Mouse (Mus musculus) myocyte (in vitro differentiated cells): ENCODE results near the gene Gm20388. TPM values are rescaled to one million over a fixed set of nuclear protein-coding genes. Genes with fewer than 3 reads are reported as not detected.

Experiments
- H3K27me3 ChIP-seq: one replicate; pipeline ENCODE4 v1.6.1; 2011; ENCODE audit not compliant: control insufficient read depth, insufficient read depth, insufficient read length
- H3K36me3 ChIP-seq: one replicate; pipeline ENCODE4 v1.6.1; 2011; ENCODE audit not compliant: control insufficient read depth, insufficient read depth
- H3K4me2 ChIP-seq: one replicate; pipeline ENCODE4 v1.6.1; 2011; ENCODE audit warnings: low read depth, control low read depth
- H3K4me3 ChIP-seq: one replicate; pipeline ENCODE4 v1.5.1; 2011; ENCODE audit warnings: mild to moderate bottlenecking, control low read depth, moderate library complexity
- H3K79me2 ChIP-seq: one replicate; pipeline ENCODE4 v1.6.1; 2011; ENCODE audit not compliant: control insufficient read depth, insufficient read depth
- H3ac ChIP-seq: one replicate; pipeline ENCODE4 v1.6.1; 2011; ENCODE audit not compliant: control insufficient read depth, insufficient read length
- CEBPB ChIP-seq: IDR thresholded peaks from 2 replicates; pipeline ENCODE4 v1.6.1; 2011; ENCODE audit warnings: mild to moderate bottlenecking, moderate library complexity; ENCODE audit not compliant: poor library complexity, insufficient read depth, severe bottlenecking
- E2F4 ChIP-seq: IDR thresholded peaks from one replicate; pipeline ENCODE4 v1.6.1; 2011; ENCODE audit warnings: mild to moderate bottlenecking, control low read depth, moderate library complexity; ENCODE audit not compliant: insufficient read depth
- MAX ChIP-seq: IDR thresholded peaks from one replicate; pipeline ENCODE4 v1.6.1; 2011; ENCODE audit warnings: low read depth, mild to moderate bottlenecking, control low read depth
- MYOD1 ChIP-seq, 3 experiments: IDR thresholded peaks; one replicate each; pipeline ENCODE4 v1.6.1; 2011; ENCODE audit warnings: control low read depth in 2 of 3, low read depth in 2 of 3, mild to moderate bottlenecking in 2 of 3, moderate library complexity in 1 of 3; ENCODE audit not compliant: insufficient read length in 2 of 3, control insufficient read depth in 1 of 3
- MYOG ChIP-seq, 3 experiments: IDR thresholded peaks; one replicate each; pipeline ENCODE4 v1.6.1; 2011; ENCODE audit warnings: control low read depth in 2 of 3, low read depth in 2 of 3, mild to moderate bottlenecking in 2 of 3; ENCODE audit not compliant: insufficient read length in 2 of 3, control insufficient read depth in 1 of 3, insufficient read depth in 1 of 3
- POLR2A ChIP-seq: IDR thresholded peaks from one replicate; pipeline ENCODE4 v1.6.1; 2011; ENCODE audit warnings: low read depth, mild to moderate bottlenecking, control low read depth, moderate library complexity; ENCODE audit not compliant: insufficient read length
- POLR2AphosphoS2 ChIP-seq: IDR thresholded peaks from one replicate; pipeline ENCODE4 v1.6.1; 2011; ENCODE audit warnings: low read depth, control low read depth; ENCODE audit not compliant: insufficient read length
- REST ChIP-seq: IDR thresholded peaks from one replicate; pipeline ENCODE4 v1.6.1; 2011; ENCODE audit warnings: mild to moderate bottlenecking, control low read depth, moderate library complexity; ENCODE audit not compliant: insufficient read depth, insufficient read length
- SRF ChIP-seq: IDR thresholded peaks from one replicate; pipeline ENCODE4 v1.6.1; 2011; ENCODE audit warnings: low read depth; ENCODE audit not compliant: control insufficient read depth, insufficient read length
- TCF12 ChIP-seq: IDR thresholded peaks from one replicate; pipeline ENCODE4 v1.6.1; 2011; ENCODE audit warnings: mild to moderate bottlenecking, control low read depth; ENCODE audit not compliant: poor library complexity, insufficient read depth, severe bottlenecking
- TCF3 ChIP-seq: IDR thresholded peaks from one replicate; pipeline ENCODE4 v1.6.1; 2011; ENCODE audit warnings: low read depth, control low read depth; ENCODE audit not compliant: insufficient read length
- USF1 ChIP-seq: IDR thresholded peaks from one replicate; pipeline ENCODE4 v1.6.1; 2011; ENCODE audit warnings: low read depth, mild to moderate bottlenecking, control low read depth, moderate library complexity
- polyA plus RNA-seq: library from polyadenylated mRNA; unstranded; fragments of >200 nt; fragmentation: generic; extraction: Trizol; gene quantifications from one replicate; pipeline ENCODE4 v1.2.1, GENCODE M21; 2012; ENCODE audit warnings: missing spikeins

The Gm20388 gene
- polyA plus RNA-seq, 1 experiment = 15.3 TPM

DNA sequence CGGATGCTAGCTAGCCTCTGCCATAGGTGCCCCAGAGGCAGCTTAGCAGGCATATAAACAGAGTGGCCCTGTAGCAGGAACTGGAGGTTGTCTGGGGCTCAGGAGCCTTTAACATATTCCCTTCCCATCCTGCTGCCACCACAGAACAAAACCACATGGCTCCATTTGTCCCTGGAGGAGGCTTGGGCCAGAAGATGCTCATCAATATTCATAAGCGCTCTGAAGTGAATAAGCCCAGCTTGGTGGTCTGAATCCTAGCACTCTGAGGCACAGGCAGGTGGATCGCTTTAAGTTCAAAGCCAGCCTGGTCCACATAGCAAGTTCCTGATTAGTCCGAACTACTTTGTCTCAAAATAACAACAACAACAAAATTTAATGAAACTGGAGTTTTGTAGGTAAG, 22.6 kb upstream of the Gm20388 start:
- TF ChIP-seq TCF12 (no peak), POLR2AphosphoS2 (no peak), SRF (no peak), MYOG (IDR thresholded peaks at IDR 0.05; ENCODE audit: control insufficient read depth in 1 of 3, insufficient read depth in 1 of 3, insufficient read length in 2 of 3, low read depth in 2 of 3) (no peak), MAX (no peak), CEBPB (no peak), MYOD1 (IDR thresholded peaks at IDR 0.05; ENCODE audit: control insufficient read depth in 1 of 3, insufficient read length in 2 of 3, low read depth in 2 of 3) (no peak), TCF3 (no peak), REST (no peak), E2F4 (no peak), USF1 (no peak), POLR2A (no peak)
- Histone ChIP-seq H3K79me2 (no peaks in the 10 kb centered on the region), H3ac (no peak overlapping the region), H3K4me3 (no peak overlapping the region), H3K4me2 (no peak overlapping the region), H3K36me3 (no peaks in the 10 kb centered on the region), H3K27me3 (no peaks in the 10 kb centered on the region)

DNA sequence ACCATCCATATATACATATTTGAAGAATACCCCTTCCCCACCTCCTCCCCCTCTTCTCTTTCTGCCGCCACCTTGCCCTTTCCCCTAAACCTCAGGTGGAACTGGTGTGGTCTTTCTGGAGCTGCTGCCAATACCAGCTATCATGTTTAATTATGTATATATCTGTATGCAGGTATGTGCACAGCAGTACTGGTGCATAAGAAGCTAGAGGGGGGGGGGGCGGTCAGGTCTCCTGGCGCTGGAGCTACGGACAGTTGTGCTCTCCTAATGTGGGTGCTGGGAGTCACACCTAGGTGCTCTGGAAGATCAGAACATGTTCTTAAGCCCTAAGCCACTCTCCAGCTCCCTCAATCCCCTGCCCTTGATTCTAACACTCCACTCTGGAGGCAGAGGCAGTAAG, 13.6 kb upstream of the Gm20388 start:
- Histone ChIP-seq H3K27me3 (peaks cover 9% of the 10 kb centered on the region), H3ac (no peak overlapping the region), H3K79me2 (no peaks in the 10 kb centered on the region), H3K4me2 (no peak overlapping the region), H3K4me3 (no peak overlapping the region), H3K36me3 (no peaks in the 10 kb centered on the region)
- TF ChIP-seq TCF12 (no peak), POLR2AphosphoS2 (no peak)

DNA sequence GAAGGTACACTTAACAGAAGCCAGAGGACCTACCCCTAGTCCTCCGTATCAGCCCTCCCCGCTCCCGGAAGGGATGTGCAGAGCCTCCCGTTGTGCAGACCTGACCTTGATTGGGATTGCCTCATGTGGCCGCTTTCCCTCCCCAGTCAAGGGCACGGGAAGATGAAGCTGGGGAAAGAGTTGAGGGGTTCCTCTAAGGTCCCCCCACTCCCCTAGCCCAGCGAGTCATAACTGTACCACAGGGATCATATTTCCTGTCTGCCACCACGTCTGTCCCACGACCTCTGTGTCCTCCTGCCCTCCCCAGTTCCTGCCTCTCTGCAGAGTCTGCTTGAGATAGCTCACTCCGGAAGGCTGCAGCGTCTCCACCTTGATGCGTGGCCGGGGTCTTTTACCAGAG, 12.7 kb upstream of the Gm20388 start:
- no peaks in the 10 kb centered on the region for H3K36me3 ChIP-seq
- H3ac ChIP-seq = no peak overlapping the region
- no peak overlapping the region for H3K4me3 ChIP-seq
- H3K4me2 ChIP-seq = no peak overlapping the region
- H3K79me2 ChIP-seq = no peaks in the 10 kb centered on the region
- TF ChIP-seq SRF (no peak), MYOD1 (IDR thresholded peaks at IDR 0.05; ENCODE audit: control insufficient read depth in 1 of 3, insufficient read length in 2 of 3, low read depth in 2 of 3) (no peak), POLR2A (no peak), MAX (no peak), REST (no peak)
- H3K27me3 ChIP-seq = peaks cover 9% of the 10 kb centered on the region

DNA sequence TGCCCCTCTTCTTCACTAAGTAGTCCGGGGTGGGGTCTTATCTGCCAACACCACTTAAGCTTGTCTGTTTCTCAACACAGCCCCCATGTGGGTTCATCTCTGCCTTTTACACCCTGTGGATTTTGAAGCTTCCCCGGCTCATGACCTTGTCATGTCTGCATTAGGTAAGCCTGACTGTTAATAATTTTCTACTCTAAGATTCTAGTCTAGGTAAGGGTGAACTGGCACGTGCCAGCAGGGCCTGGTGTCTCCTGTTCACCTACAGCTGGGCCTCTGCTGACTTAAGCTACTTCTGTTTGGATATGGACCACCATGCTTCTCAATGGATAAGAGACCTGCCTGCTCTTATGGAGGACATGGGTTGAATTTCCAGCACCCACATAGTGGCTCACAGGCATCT, 9.3 kb upstream of the Gm20388 start:
- H3K79me2 ChIP-seq = no peaks in the 10 kb centered on the region
- H3K4me2 ChIP-seq = no peak overlapping the region
- peaks cover 9% of the 10 kb centered on the region for H3K27me3 ChIP-seq
- H3K36me3 ChIP-seq = no peaks in the 10 kb centered on the region
- no peak for TF ChIP-seq POLR2A
- TF ChIP-seq USF1 = no peak
- TF ChIP-seq SRF = no peak
- no peak for TF ChIP-seq POLR2AphosphoS2
- TF ChIP-seq E2F4 = no peak
- no peak for TF ChIP-seq REST
- TF ChIP-seq MYOD1 (IDR thresholded peaks at IDR 0.05; ENCODE audit: control insufficient read depth in 1 of 3, insufficient read length in 2 of 3, low read depth in 2 of 3) = no peak
- H3K4me3 ChIP-seq = no peak overlapping the region
- H3ac ChIP-seq = no peak overlapping the region

DNA sequence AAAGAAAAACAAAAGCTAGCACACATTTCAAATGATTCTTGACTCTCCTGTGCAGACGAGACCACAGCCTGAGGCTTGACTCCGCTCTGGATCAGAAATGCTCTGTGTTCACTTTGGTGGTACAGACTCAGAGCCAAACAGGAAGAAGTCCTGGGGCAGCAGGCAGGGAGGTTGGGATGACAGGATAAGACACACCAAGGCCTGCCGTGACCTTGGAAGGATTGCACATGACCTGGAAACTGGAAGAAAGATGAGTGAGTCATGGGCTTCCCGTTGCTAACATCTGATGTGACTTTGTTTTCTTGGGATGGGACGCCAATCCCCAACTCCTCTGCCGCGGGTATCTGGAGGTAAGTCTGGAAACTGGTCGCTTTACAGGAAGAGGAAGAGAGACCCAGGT, 8.7 kb upstream of the Gm20388 start:
- Histone ChIP-seq H3ac (no peak overlapping the region), H3K4me2 (no peak overlapping the region), H3K36me3 (no peaks in the 10 kb centered on the region), H3K79me2 (no peaks in the 10 kb centered on the region), H3K4me3 (no peak overlapping the region), H3K27me3 (peaks cover 9% of the 10 kb centered on the region)
- TF ChIP-seq USF1 (no peak), TCF12 (no peak)

DNA sequence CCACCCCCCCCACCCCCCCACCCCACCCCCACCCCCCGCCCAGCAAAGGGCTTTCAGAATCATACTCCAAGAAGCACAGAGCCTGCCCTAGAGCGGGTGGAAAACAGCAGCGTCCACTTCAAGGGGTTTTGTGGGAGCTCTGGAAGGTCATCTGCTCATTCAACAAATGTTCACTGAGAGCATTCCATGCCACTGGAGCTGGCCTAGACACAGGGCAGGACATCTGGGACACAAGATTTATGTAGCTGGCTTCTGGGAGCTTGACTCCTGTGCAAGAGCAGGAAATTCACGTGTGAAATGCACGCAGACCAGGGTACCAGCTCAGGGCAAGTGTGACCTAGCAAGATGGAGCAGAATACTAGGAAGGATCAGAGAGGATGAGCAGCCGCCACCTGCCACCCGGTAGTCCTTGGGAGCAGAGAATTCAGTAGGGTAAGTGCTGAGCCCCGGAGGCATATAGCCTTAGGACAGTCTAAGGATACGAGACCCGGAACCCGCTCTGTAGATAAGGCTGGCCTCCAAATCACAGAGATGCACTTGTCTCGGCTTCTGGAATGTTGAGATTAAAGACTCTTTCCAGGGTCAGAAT, 6.2 kb upstream of the Gm20388 start:
- Histone ChIP-seq H3K27me3 (no peaks in the 10 kb centered on the region), H3K36me3 (no peaks in the 10 kb centered on the region), H3K4me2 (no peak overlapping the region), H3K4me3 (no peak overlapping the region), H3K79me2 (no peaks in the 10 kb centered on the region), H3ac (no peak overlapping the region)
- no peak for TF ChIP-seq POLR2A
- TF ChIP-seq MYOD1 (IDR thresholded peaks at IDR 0.05; ENCODE audit: control insufficient read depth in 1 of 3, insufficient read length in 2 of 3, low read depth in 2 of 3) = no peak
- no peak for TF ChIP-seq MYOG (IDR thresholded peaks at IDR 0.05; ENCODE audit: control insufficient read depth in 1 of 3, insufficient read depth in 1 of 3, insufficient read length in 2 of 3, low read depth in 2 of 3)
- TF ChIP-seq USF1 = no peak
- no peak for TF ChIP-seq SRF
- no peak for TF ChIP-seq E2F4
- TF ChIP-seq POLR2AphosphoS2 = no peak
- no peak for TF ChIP-seq CEBPB
- no peak for TF ChIP-seq TCF12
- no peak for TF ChIP-seq REST
